Mouse (Mus musculus): ENCODE results near the gene Ppp1r35.

Gene Ppp1r35

DNA sequence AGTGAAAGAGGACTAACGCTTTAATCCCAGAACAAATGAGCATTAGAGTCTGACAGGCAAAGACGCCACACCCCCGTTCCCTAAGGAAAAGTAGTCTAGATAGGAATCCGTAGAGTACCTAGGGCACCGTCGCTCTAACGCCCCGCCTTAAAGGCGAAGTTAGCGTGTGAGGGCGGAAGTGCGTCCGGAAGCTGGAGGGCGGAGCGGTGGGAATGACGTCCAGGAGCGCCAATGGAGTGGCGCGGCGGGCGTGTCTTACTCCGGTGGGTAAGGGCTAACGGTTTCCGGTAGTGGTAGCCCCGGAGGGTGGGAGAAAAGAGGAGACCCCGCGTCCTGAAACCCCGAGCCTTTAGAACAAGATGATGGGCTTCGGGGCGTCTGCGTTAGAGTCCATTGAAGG lies at the start of gene Ppp1r35:
Gene Ppp1r35 (plus strand): TSS at position 215 of the 400 bp plus-strand sequence.
- Histone ChIP-seq H3K4me1 (replicated peaks; ENCODE audit: low read depth, low read length) (peaks cover 80% of the 10 kb centered on the region), H3K36me3 (ENCODE audit: insufficient read depth, low read length) (peaks cover 40% of the 10 kb centered on the region), H3K4me3 (replicated peaks; ENCODE audit: low read length) (peak within 1 kb of the TSS; percentile 99), H3K27me3 (ENCODE audit: insufficient read depth, low read length) (no peaks in the 10 kb centered on the region), H3K9me3 (ENCODE audit: low read length) (no peaks in the 10 kb centered on the region)
- TF ChIP-seq NANOG (IDR thresholded peaks at IDR 0.05; ENCODE audit: borderline replicate concordance, low read length) (no peak), CTCF (conservative IDR thresholded peaks at IDR 0.05; ENCODE audit: low read length) (no peak), POU5F1 (IDR thresholded peaks at IDR 0.05; ENCODE audit: borderline replicate concordance, low read length) (no peak)

DNA sequence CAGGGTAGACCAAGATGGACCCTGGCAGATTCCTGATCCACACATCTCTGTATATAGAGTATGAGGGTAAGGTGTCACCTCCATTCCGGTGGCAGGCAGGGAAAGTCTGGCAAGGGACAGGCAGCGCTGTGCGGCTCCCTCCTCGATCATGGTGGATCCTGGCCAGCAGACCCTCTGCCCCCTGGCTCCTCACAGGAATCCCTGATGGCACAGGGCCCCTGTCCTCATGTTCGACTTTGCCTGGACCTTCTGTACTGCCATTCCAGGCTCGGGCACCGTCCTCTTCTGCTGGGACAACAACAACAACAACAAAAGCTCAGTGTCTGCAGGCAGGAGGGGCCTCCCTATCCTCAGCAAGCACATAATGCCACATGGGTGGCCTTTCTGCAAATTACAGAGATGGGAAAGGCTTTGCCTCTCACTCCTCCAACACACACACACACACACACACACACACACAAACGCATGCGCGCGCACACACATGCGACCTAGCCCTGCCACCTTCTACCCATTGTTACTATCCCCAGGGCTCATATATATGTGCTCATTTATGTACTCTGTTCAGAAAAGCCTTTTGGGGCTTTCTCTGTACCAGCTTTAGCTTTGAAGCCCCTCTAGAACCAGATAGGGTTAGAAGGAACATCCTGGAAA lies 44.9 kb upstream of the Ppp1r35 start:
- TF ChIP-seq CTCF (conservative IDR thresholded peaks at IDR 0.05; ENCODE audit: low read length) (no peak), NANOG (IDR thresholded peaks at IDR 0.05; ENCODE audit: borderline replicate concordance, low read length) (no peak), POU5F1 (IDR thresholded peaks at IDR 0.05; ENCODE audit: borderline replicate concordance, low read length) (no peak)
- no peak overlapping the region for H3K4me3 ChIP-seq (replicated peaks; ENCODE audit: low read length)
- H3K36me3 ChIP-seq (ENCODE audit: insufficient read depth, low read length): peaks cover 34% of the 10 kb centered on the region
- H3K9me3 ChIP-seq (ENCODE audit: low read length): no peaks in the 10 kb centered on the region
- H3K4me1 ChIP-seq (replicated peaks; ENCODE audit: low read depth, low read length): peaks cover 69% of the 10 kb centered on the region
- H3K27me3 ChIP-seq (ENCODE audit: insufficient read depth, low read length): peaks cover 15% of the 10 kb centered on the region

DNA sequence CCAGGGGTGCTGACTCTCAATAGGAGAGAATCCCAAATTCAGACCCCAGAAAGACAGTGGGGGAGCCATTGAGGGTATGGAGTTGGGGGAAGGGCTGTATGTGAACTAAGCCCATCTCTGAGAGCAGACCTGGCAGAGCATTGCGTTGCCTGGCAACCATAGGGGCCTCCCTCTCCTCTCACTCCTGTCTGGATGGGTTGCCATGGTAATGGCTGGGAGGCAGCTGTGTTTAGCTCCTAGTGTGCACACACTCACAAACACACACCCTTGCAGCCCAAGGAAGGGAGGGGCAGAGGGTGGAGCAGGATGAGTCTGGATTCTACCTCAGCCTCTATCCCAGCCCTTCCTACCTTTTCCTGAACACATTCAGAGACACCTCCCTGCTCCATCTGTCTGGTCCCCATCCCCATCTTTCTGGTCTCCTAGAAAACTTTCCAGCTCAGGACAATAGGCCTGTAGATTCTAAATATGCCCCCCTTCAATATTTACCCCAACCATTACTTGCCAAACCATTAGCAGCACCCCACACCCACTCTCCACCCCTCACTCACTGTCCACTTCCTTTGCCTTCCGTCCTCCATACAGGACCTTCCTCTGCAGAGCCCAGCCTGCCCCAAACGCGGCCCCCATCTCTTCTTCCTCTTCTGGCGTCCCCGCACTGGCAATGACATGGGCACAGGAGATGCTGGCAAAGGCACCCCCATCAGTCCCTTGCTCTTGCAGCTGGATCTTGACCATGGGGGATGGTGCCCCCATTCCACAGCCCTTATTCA lies 44.2 kb upstream of the Ppp1r35 start:
- TF ChIP-seq POU5F1 (IDR thresholded peaks at IDR 0.05; ENCODE audit: borderline replicate concordance, low read length) (no peak), NANOG (IDR thresholded peaks at IDR 0.05; ENCODE audit: borderline replicate concordance, low read length) (no peak), CTCF (conservative IDR thresholded peaks at IDR 0.05; ENCODE audit: low read length) (no peak)
- H3K36me3 ChIP-seq (ENCODE audit: insufficient read depth, low read length): peaks cover 34% of the 10 kb centered on the region
- H3K9me3 ChIP-seq (ENCODE audit: low read length): no peaks in the 10 kb centered on the region
- peaks cover 76% of the 10 kb centered on the region for H3K4me1 ChIP-seq (replicated peaks; ENCODE audit: low read depth, low read length)
- peaks cover 15% of the 10 kb centered on the region for H3K27me3 ChIP-seq (ENCODE audit: insufficient read depth, low read length)
- 0 out of 2 replicates have a peak overlapping the region, but pooled peaks have one; percentile 46 for H3K4me3 ChIP-seq (replicated peaks; ENCODE audit: low read length)

DNA sequence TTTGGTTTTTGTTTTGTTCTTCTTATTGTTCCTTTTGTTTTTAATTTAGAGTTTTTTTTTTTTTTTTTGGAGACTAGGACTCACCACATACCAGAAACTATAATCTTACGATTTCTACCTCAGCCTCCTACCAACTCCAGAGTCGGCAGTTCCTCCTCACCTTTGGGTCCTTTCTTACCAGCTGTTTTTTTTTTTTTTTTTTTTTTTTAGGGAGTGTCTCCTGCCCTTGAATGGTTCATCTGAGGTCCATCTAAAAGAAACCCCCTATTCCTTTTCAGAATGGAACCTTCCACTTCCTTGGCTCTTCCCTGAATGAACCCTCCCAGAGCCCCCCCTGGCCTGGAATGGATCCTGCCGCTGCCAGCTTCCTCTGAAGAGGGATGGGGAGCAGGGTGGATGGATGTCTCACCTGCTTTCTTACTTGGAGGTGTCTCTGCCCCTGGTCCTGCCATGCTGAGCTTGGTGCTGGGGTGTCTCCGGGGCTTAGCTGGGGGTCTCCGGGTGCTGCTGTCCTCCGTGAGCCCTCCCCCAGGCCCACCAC lies 41.2 kb upstream of the Ppp1r35 start:
- H3K36me3 ChIP-seq (ENCODE audit: insufficient read depth, low read length): peaks cover 31% of the 10 kb centered on the region
- no peaks in the 10 kb centered on the region for H3K9me3 ChIP-seq (ENCODE audit: low read length)
- peaks cover under 1% of the 10 kb centered on the region; the same call in 1 of the 2 replicates for H3K27me3 ChIP-seq (ENCODE audit: insufficient read depth, low read length)
- TF ChIP-seq NANOG (IDR thresholded peaks at IDR 0.05; ENCODE audit: borderline replicate concordance, low read length) (no peak), POU5F1 (IDR thresholded peaks at IDR 0.05; ENCODE audit: borderline replicate concordance, low read length) (no peak), CTCF (conservative IDR thresholded peaks at IDR 0.05; ENCODE audit: low read length) (no peak)
- peaks cover 76% of the 10 kb centered on the region for H3K4me1 ChIP-seq (replicated peaks; ENCODE audit: low read depth, low read length)
- H3K4me3 ChIP-seq (replicated peaks; ENCODE audit: low read length): no peak overlapping the region

DNA sequence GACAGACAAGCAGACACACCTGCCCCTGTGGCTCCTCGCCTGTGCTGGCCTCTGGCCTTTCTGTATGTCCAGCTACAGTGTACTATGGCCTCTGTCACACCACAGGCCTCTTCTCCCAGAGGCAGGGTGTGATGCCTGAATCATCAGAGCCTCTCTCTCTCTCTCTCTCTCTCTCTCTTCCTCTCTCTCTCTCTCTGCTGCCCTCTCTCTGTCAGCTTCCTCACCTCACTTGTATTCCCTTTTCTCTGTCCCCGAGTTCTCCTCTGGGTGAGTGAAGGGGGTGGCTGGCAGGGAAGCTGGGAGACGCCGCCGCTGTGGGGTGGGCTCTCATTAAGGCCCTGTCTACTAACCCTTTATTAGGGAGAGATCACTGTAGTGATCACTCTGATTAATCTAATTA lies 40.1 kb upstream of the Ppp1r35 start:
- Histone ChIP-seq H3K36me3 (ENCODE audit: insufficient read depth, low read length) (peaks cover 25% of the 10 kb centered on the region), H3K27me3 (ENCODE audit: insufficient read depth, low read length) (no peaks in the 10 kb centered on the region), H3K4me1 (replicated peaks; ENCODE audit: low read depth, low read length) (peaks cover 77% of the 10 kb centered on the region), H3K9me3 (ENCODE audit: low read length) (no peaks in the 10 kb centered on the region), H3K4me3 (replicated peaks; ENCODE audit: low read length) (no peak overlapping the region)
- no peak for TF ChIP-seq POU5F1 (IDR thresholded peaks at IDR 0.05; ENCODE audit: borderline replicate concordance, low read length)
- no peak for TF ChIP-seq CTCF (conservative IDR thresholded peaks at IDR 0.05; ENCODE audit: low read length)
- no peak for TF ChIP-seq NANOG (IDR thresholded peaks at IDR 0.05; ENCODE audit: borderline replicate concordance, low read length)

DNA sequence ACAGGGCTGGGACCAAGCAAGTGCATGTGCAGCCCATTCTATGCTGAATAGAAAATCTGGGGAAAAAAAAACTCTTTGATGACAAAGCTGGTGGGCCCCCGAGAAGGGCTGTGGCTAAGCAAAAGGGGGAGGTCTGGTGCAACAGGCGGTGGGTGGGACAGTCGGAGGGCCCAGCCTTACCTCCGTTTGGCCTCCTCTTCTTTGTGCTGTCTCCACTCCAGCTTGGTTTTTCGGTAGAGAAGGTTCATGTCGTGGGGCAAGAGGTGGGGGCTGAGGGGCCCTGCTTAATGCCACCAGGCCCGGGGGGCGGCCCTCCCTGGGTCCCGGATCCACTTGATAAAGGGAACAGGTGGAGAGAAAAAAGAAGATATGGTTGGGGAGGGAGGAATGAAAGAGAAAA lies 39.2 kb upstream of the Ppp1r35 start:
- no peaks in the 10 kb centered on the region for H3K27me3 ChIP-seq (ENCODE audit: insufficient read depth, low read length)
- TF ChIP-seq POU5F1 (IDR thresholded peaks at IDR 0.05; ENCODE audit: borderline replicate concordance, low read length): no peak
- no peak for TF ChIP-seq CTCF (conservative IDR thresholded peaks at IDR 0.05; ENCODE audit: low read length)
- no peak for TF ChIP-seq NANOG (IDR thresholded peaks at IDR 0.05; ENCODE audit: borderline replicate concordance, low read length)
- H3K4me3 ChIP-seq (replicated peaks; ENCODE audit: low read length): no peak overlapping the region
- peaks cover 22% of the 10 kb centered on the region for H3K36me3 ChIP-seq (ENCODE audit: insufficient read depth, low read length)
- H3K4me1 ChIP-seq (replicated peaks; ENCODE audit: low read depth, low read length): peaks cover 72% of the 10 kb centered on the region
- H3K9me3 ChIP-seq (ENCODE audit: low read length): no peaks in the 10 kb centered on the region

DNA sequence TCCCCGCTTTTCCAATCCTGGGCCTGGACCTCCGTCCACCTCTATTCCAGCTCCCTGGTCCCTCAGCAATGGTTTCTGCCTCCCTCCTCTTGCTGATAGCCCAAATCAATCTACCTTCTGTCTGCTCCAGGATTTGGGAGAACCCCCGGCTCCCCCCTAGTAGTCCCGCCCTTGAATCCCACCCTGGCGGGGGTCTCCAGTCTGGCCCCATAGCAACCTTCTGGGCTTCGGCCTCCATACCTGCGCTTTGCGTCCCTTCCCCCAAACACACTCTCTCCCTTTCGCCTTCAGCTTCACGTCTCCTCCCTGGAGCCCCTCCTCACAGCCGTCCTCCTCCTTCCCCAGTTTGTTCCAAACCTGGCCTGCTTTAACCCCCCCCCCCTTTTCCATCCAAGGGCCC lies 38.1 kb upstream of the Ppp1r35 start:
- TF ChIP-seq CTCF (conservative IDR thresholded peaks at IDR 0.05; ENCODE audit: low read length) (no peak), POU5F1 (IDR thresholded peaks at IDR 0.05; ENCODE audit: borderline replicate concordance, low read length) (no peak), NANOG (IDR thresholded peaks at IDR 0.05; ENCODE audit: borderline replicate concordance, low read length) (no peak)
- Histone ChIP-seq H3K9me3 (ENCODE audit: low read length) (no peaks in the 10 kb centered on the region), H3K36me3 (ENCODE audit: insufficient read depth, low read length) (peaks cover 13% of the 10 kb centered on the region), H3K27me3 (ENCODE audit: insufficient read depth, low read length) (no peaks in the 10 kb centered on the region), H3K4me1 (replicated peaks; ENCODE audit: low read depth, low read length) (peaks cover 72% of the 10 kb centered on the region), H3K4me3 (replicated peaks; ENCODE audit: low read length) (peak overlapping the region; percentile 84)
